Mouse (Mus musculus): Measurements from ENCODE around the gene Tenm3.

DNA sequence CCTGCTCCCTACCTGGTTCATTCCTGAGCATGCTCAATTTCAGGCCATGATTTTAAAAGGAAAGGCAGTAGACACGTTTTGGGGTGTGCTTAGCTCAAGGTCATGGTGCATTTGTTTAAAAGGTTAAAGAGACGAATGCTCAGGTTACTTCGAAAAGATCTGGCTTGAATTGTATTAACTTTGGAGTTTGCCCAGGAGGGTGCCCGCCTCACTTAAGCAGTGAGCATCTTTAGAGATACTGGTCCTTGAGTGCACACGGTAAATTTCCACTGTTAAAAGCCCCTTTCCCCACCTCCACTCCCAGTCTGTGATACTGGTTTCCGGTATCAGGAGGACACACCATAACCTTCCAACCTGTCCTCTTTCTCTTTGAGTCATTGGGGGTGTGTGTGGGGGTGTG, 629.4 kb downstream of the Tenm3 start:
- TF ChIP-seq CTCF (IDR thresholded peaks at IDR 0.05; ENCODE audit: low read depth, low read length): no peak
- TF ChIP-seq POLR2AphosphoS5 (IDR thresholded peaks at IDR 0.05; ENCODE audit: insufficient replicate concordance, low read depth, low read length): no peak

All from G1E (cell line).